Mouse (Mus musculus) cerebellum, adult 2 months (tissue): Measurements from ENCODE around the gene Nhp2.

Experiments used
- CTCF ChIP-seq: fragments of 200-500 bp; IDR thresholded peaks from 2 replicates; pipeline ENCODE4 v1.5.1; 2011; ENCODE audit warnings: low read depth, mild to moderate bottlenecking, control low read depth, low read length, moderate library complexity, borderline replicate concordance; ENCODE audit not compliant: insufficient read depth
- POLR2A ChIP-seq: fragments of 200-500 bp; IDR thresholded peaks from 2 replicates; pipeline ENCODE4 v1.6.1; 2011; ENCODE audit warnings: low read length, control low read depth, borderline replicate concordance; ENCODE audit not compliant: insufficient read depth

DNA sequence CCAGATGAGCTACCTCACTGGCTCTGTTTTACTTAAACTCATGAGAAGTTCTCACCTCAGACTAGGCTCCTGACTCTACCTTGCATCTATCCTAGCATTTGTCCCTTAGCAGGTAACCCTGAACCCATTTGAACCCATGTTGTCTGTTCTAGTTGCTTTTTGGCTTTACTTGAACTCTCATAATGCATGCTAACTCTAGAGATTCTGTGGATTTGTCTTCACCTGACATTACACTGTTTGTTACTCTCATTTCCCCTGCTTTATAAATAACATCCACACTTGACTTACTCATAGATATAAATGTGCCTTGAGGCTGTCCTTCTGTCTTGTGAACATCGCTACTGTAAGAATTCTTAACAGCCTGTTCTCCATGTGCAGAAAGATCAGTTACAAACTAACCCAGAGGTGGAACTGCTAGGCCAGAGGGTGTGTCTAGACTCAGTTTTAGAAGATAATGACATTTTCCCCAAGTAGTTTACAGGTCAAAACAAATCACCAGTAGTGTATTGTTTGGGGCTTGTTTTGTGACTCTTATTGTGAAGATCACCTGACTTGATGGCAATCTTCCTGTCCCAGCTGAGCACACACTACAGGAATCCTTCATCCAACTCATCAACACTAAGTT is 24.0 kb upstream of the Nhp2 start:
- TF ChIP-seq CTCF (no peak), POLR2A (no peak)
